Mouse (Mus musculus): ENCODE data around the gene Gm8279. TPM values are rescaled to one million over a fixed set of nuclear protein-coding genes. Genes with fewer than 3 reads are reported as not detected.

Gene Gm8279
- not detected in 2 replicates for polyA plus RNA-seq (2012; rRNA removed)

DNA sequence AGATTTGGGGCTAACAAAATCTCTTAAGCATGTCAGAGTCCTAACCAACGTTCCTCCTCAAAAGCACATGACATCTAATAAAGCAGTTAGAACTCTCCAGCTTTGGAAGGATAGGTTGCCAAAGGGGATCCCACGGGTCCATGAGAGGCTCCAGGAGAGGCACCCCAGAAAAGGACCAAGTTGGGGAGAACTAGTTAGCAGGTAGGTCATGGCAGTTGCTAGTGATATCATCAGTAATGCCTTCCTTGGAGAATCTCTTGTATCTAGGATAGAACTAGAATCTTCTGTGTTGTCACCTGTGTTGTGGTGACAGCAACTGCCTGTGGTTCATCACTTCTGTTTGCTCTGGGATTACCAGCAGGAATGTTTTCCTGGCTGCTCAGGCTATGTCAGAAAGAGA is at the start of gene Gm8279:
TSS of gene Gm8279 (plus strand) at position 301 of the 400 bp plus-strand sequence.

DNA sequence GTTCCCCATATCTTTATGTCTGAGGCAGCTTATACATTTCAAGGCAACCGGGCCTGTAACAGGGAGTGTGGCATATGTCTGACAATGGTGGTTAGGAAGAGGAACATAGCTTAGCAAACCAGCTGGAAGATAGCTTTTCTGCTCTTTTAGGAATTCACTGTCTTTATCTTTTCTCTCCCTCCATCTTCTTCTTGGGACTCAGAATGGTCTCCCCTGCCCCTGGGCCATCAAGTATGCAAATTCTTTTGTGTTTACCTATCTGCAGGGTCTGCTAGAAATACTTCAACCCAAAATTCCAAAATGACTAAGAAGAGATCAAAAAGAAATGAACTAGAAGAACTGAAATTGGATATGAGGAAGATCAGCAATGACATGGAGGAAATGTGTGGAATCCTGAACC is 32.9 kb downstream of the Gm8279 start, which contains the start of gene Gm3317:
TSS of gene Gm3317 (plus strand) at position 301 of the 400 bp plus-strand sequence.

DNA sequence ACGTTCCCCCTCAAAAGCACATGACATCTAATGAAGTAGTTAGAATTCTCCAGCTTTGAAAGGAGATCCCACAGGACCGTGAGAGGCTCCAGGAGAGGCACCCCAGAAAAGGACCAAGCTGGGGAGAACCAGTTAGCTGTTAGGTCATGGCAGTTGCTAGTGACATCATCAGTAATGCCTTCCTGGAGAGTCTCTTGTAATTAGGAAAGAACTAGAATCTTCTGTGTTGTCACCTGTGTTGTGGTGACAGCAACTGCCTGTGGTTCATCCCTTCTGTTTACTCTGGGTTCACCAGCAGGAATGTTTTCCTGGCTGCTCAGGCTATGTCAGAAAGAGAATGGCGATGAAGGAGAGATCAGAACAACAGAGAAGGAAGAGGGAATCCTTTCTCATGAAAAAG is 54.2 kb downstream of the Gm8279 start, which contains the start of gene Gm8271:
TSS of gene Gm8271 (plus strand) at position 301 of the 400 bp plus-strand sequence.

Other genes starting within 250 kb of the Gm8279 start
- gene Gm3278, start 239.1 kb upstream of the Gm8279 start, polyA plus RNA-seq (2012; rRNA removed): not detected in 2 replicates
- gene Gm8297, start 147.6 kb upstream of the Gm8279 start, polyA plus RNA-seq (2012; rRNA removed): not detected in 2 replicates
- gene Gm3298, start 115.6 kb upstream of the Gm8279 start, polyA plus RNA-seq (2012; rRNA removed): not detected in 2 replicates
- not detected in 2 replicates for gene 4930555G01Rik, start 80.9 kb upstream of the Gm8279 start, polyA plus RNA-seq (2012; rRNA removed)
- 0.02 TPM in 1 of 2 replicates, not detected in the other for gene Gm8281, start 60.5 kb upstream of the Gm8279 start, polyA plus RNA-seq (2012; rRNA removed)
- not detected in 2 replicates for gene Gm3317, start 33.0 kb downstream of the Gm8279 start, polyA plus RNA-seq (2012; rRNA removed)
- gene Gm8271, start 54.3 kb downstream of the Gm8279 start, polyA plus RNA-seq (2012; rRNA removed): not detected in 2 replicates
- gene Gm3526, start 129.1 kb downstream of the Gm8279 start, polyA plus RNA-seq (2012; rRNA removed): not detected in 2 replicates
- not detected in 2 replicates for gene Gm3542, start 203.4 kb downstream of the Gm8279 start, polyA plus RNA-seq (2012; rRNA removed)